Mouse (Mus musculus) G1E-ER4 (cell line): ENCODE measurements around the gene Sh3pxd2a. TPM values are rescaled to one million over a fixed set of nuclear protein-coding genes. Genes with fewer than 3 reads are reported as not detected.

Source experiments
- GATA1 ChIP-seq: IDR thresholded peaks from one replicate; pipeline ENCODE4 v1.8.0; 2012; ENCODE audit warnings: low read length, inconsistent platforms
- polyA plus RNA-seq: library from polyadenylated mRNA; stranded (reverse); fragments of >175 nt; gene quantifications from 2 replicates; pipeline ENCODE4 v1.2.3, GENCODE M21; 2012

Sh3pxd2a gene
- polyA plus RNA-seq, 1 experiment = not detected

- TF ChIP-seq GATA1 = no peak
Measured at GRCm38 (mm10) chr19:47452211-47452610, 12.0 kb downstream of the Sh3pxd2a start.

- TF ChIP-seq GATA1 = no peak
Measured at GRCm38 (mm10) chr19:47451476-47452113, 12.6 kb downstream of the Sh3pxd2a start.

GRCm38 (mm10) chr19:47450261-47451137, 13.7 kb downstream of the Sh3pxd2a start:
- no peak for TF ChIP-seq GATA1

GRCm38 (mm10) chr19:47449513-47450227, 14.5 kb downstream of the Sh3pxd2a start:
- TF ChIP-seq GATA1 = no peak

- no peak for TF ChIP-seq GATA1
Measured at GRCm38 (mm10) chr19:47448618-47449151, 15.5 kb downstream of the Sh3pxd2a start.

GRCm38 (mm10) chr19:47446841-47447365, 17.3 kb downstream of the Sh3pxd2a start:
- TF ChIP-seq GATA1 = no peak

- no peak for TF ChIP-seq GATA1
Measured at GRCm38 (mm10) chr19:47446130-47446529, 18.1 kb downstream of the Sh3pxd2a start.

- no peak for TF ChIP-seq GATA1
Measured at GRCm38 (mm10) chr19:47445726-47446125, 18.5 kb downstream of the Sh3pxd2a start.

- no peak for TF ChIP-seq GATA1
Measured at GRCm38 (mm10) chr19:47444488-47444887, 19.7 kb downstream of the Sh3pxd2a start.

GRCm38 (mm10) chr19:47442294-47442627, 21.9 kb downstream of the Sh3pxd2a start:
- TF ChIP-seq GATA1 = no peak

GRCm38 (mm10) chr19:47441541-47442293, 22.5 kb downstream of the Sh3pxd2a start:
- no peak for TF ChIP-seq GATA1

GRCm38 (mm10) chr19:47440967-47441366, 23.2 kb downstream of the Sh3pxd2a start:
- no peak for TF ChIP-seq GATA1

GRCm38 (mm10) chr19:47440435-47440803, 23.8 kb downstream of the Sh3pxd2a start:
- no peak for TF ChIP-seq GATA1

GRCm38 (mm10) chr19:47439726-47440434, 24.3 kb downstream of the Sh3pxd2a start:
- TF ChIP-seq GATA1 = no peak

- no peak for TF ChIP-seq GATA1
Measured at GRCm38 (mm10) chr19:47438445-47438844, 25.8 kb downstream of the Sh3pxd2a start.
